Mouse (Mus musculus) spleen, embryonic (tissue): Measurements from ENCODE around the gene Fbxl17.

Experiments
- CTCF ChIA-PET: fragments of 350-600 bp; sonication (Branson Sonifier 250); formaldehyde crosslinking; loops from one replicate; lab custom pipeline; 2022; lab: Charles Lee

The Fbxl17 gene

GRCm38 (mm10) chr17:63403801-63404415, 95.9 kb downstream of the Fbxl17 start:
- CTCF ChIA-PET = interaction anchor here (0.5 kb wide), 1 partner anchor 27 kb away, joined by 5 read pairs; no protein-coding TSS in a partner anchor

GRCm38 (mm10) chr17:63402741-63403681, 96.8 kb downstream of the Fbxl17 start:
- CTCF ChIA-PET = no interaction called here

DNA sequence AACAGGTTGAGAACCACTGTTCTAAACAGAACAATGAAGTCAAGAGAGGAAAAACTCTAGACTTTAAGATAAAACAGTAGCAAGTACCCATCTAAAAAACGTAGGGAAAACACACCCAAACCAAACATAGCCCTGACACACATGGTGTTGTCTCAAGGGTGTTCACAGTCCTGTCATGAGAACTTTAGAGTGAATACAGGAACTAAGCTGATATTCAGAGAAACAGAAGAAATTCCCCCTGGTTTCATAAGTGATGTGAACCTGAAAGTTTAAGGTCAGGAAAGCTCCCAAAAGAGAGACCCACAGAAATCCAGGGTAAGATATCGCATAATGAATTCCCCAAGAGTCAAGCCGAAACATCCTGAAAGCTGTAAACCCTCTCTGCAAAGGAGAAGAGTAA, 97.6 kb downstream of the Fbxl17 start:
- CTCF ChIA-PET = no interaction called here

DNA sequence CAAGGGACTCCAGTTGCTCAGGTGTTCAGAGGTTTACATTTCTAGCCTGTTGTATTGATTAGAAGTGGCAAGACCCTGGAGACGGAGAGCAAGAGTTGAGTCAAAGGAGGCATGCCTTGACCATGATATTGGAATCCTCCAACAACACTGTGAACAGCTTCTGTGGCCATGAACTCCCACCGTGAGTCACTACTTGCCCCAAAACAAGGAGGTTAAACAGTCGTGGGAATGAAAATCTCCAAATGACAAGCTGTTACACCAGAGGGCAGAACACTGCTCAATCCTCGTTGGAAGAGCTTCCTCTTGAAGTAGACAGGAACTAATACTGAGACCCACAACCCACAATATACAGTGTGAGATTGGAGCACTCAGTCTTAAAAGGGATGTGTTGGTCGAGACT, 99.2 kb downstream of the Fbxl17 start:
- CTCF ChIA-PET = no interaction called here

GRCm38 (mm10) chr17:63399816-63400215, 100.0 kb downstream of the Fbxl17 start:
- CTCF ChIA-PET = no interaction called here

DNA sequence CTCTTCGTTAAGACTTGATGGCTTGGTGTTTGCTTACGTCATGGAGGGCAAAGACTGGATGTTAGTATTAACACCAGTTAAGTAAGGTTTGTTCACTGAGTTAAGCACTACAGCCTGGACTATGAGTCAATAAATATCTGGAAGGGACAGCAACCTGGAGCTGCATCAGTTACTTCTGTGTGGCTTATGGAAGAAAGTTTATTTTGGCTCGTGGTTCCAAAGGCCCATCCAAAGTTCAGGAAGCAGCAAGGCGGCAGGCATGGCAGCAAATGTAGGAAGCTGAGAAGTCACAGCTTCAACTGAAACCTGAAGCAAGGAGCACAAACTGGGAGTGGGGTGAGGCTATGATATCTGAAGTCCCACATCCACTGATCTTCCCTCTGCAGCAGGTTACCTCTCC, 108.3 kb downstream of the Fbxl17 start:
- CTCF ChIA-PET = interaction anchor here (0.6 kb wide), 1 partner anchor 40 kb away, joined by 11 read pairs; no protein-coding TSS in a partner anchor

GRCm38 (mm10) chr17:63390951-63391350, 108.9 kb downstream of the Fbxl17 start:
- CTCF ChIA-PET = interaction anchor here (0.6 kb wide), 1 partner anchor 39 kb away, joined by 11 read pairs; no protein-coding TSS in a partner anchor

- CTCF ChIA-PET = no interaction called here
These were observed 128.8 kb downstream of the Fbxl17 start for GRCm38 (mm10) chr17:63370977-63371376.

GRCm38 (mm10) chr17:63369631-63370310, 130.0 kb downstream of the Fbxl17 start:
- CTCF ChIA-PET = no interaction called here

- CTCF ChIA-PET = interaction anchor here (1.1 kb wide), 1 partner anchor 11 kb away, joined by 6 read pairs; no protein-coding TSS in a partner anchor
These were observed 132.3 kb downstream of the Fbxl17 start for GRCm38 (mm10) chr17:63367476-63367875.

GRCm38 (mm10) chr17:63366045-63366444, 133.8 kb downstream of the Fbxl17 start:
- CTCF ChIA-PET = interaction anchor here (0.6 kb wide), 1 partner anchor 41 kb away, joined by 3 read pairs; no protein-coding TSS in a partner anchor

DNA sequence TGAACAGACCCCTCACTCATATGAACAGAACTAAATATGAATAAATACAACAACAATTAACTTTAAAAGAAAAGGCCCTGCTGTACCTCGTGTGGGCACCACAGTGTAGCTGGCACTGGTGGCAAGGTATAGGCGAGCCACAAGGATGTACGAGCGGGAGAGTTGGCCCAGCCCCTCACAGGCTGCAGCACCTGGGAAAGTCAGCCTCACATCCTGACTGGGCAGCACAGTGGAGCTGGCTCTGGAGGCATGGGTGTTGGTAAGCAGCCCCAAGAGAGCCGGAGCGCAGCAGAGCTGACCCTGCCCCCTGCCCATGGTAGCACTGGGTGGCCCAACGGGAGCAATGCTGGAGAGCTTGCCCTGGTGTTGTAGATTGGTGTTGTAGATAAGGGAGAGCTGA, 135.2 kb downstream of the Fbxl17 start:
- CTCF ChIA-PET = no interaction called here

- CTCF ChIA-PET = no interaction called here
These were observed 137.6 kb downstream of the Fbxl17 start for GRCm38 (mm10) chr17:63362196-63362595.

- CTCF ChIA-PET = no interaction called here
These were observed 138.1 kb downstream of the Fbxl17 start for GRCm38 (mm10) chr17:63361679-63362078.

DNA sequence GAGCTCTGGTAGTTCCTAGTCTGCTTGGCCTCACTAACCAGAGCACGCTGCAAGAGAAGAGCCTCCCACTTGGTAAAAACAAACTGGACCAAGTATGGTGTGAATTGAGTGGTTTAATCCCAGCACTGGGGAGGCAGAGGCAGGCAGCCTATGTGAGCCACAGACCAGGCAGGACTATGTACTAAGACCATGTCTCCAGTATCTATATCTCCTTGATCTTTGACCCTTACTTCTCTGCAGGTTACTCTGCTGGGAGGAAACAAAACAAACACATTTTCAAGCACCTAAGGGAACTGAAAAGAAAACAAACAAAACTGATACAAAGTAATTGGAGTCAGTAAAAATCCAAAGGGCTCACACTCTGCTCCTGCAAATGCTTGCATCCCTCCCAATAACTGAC, 141.0 kb downstream of the Fbxl17 start:
- CTCF ChIA-PET = no interaction called here

DNA sequence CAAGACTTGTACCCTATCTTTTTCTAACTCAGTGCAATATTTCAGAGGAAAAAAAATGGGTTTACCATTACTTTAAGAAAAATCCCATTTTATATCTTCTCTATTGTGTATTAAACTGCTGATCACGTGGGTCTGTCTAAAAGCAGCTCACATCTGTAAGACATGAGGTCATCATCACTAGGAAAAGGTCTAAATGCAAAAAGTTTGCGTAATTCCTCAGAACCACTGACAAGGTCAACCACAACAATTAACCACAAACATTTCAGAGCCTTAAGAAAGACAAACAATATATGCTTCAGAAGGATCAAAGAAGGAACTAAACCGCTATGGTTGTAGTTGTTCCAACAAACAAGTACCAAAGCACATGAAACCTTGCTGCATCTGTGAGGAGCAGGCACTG, 143.6 kb downstream of the Fbxl17 start:
- CTCF ChIA-PET = interaction anchor here (0.7 to 1.0 kb wide), 2 partner anchors 11 to 66 kb away, joined by 3 to 6 read pairs; no protein-coding TSS in a partner anchor

DNA sequence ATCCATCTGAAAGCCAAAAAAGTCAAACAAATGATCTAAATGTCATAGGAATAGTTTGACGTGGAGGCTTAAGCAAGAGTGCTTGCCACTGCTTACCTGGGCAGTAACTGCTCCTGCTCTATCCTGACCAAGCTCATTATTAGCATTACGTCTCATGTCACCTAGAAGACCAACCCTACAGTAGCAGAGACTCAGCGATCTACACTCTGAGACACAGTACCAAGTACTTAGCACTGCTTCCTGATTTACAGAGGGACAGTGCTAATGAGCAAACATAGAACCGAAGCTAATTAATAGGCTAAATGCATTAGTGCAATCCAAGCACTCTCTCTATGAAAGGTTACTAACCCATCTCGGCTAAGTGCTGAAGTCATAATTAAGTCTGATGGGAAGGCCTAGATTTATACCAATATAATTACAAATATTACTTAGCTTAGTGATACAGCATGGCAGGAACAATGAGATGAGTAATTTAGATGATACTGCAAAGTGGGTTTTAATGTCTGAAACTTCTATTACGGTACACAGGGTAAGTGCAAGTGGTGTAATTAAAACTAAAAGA, 147.1 kb downstream of the Fbxl17 start:
- CTCF ChIA-PET = no interaction called here

GRCm38 (mm10) chr17:63351682-63352081, 148.1 kb downstream of the Fbxl17 start:
- CTCF ChIA-PET = interaction anchor here (0.7 kb wide), 1 partner anchor 39 kb away, joined by 11 read pairs; no protein-coding TSS in a partner anchor

GRCm38 (mm10) chr17:63350876-63351509, 148.8 kb downstream of the Fbxl17 start:
- CTCF ChIA-PET = interaction anchor here (0.7 kb wide), 1 partner anchor 40 kb away, joined by 11 read pairs; no protein-coding TSS in a partner anchor

GRCm38 (mm10) chr17:63344101-63344500, 155.7 kb downstream of the Fbxl17 start:
- CTCF ChIA-PET = no interaction called here

GRCm38 (mm10) chr17:63343076-63343475, 156.7 kb downstream of the Fbxl17 start:
- CTCF ChIA-PET = no interaction called here
